Mouse (Mus musculus): ENCODE measurements around the gene Ssmem1. TPM values are rescaled to one million over a fixed set of nuclear protein-coding genes. Genes with fewer than 3 reads are reported as not detected.

Gene Ssmem1
- polyA plus RNA-seq, 1 experiment from 2014 or later = not detected

DNA sequence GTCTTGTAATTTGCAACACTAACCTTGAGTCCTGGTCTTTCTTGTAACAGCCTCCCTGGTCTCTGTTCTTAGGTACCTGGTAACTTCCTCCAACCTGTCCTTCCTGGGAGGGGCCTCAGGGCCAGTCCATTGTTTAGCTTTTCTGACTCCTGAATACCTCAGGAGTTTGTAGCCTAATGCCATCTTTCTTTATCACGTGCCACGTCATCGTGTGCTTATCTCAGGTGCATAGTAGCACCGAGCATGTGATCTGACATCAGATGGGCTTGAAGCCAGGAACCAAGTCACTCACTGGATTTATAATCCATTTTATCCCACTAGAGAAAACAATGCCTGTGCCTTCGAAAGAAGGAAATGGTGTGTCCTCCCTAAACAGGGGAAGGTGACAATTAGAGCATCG is 53.9 kb downstream of the Ssmem1 start:
- no peak for ATAC-seq (ENCODE audit: low FRiP score)
- Histone ChIP-seq H3K27ac (replicated peaks) (no peak overlapping the region), H3K27me3 (replicated peaks) (no peaks in the 10 kb centered on the region), H3K4me1 (no peaks in the 10 kb centered on the region), H3K9ac (replicated peaks) (no peak overlapping the region), H3K36me3 (no peaks in the 10 kb centered on the region), H3K4me3 (replicated peaks) (no peak overlapping the region), H3K4me2 (no peak overlapping the region), H3K9me3 (replicated peaks) (no peaks in the 10 kb centered on the region)
- WGBS = 78% methylated on average over 6 of the region's 6 CpGs

DNA sequence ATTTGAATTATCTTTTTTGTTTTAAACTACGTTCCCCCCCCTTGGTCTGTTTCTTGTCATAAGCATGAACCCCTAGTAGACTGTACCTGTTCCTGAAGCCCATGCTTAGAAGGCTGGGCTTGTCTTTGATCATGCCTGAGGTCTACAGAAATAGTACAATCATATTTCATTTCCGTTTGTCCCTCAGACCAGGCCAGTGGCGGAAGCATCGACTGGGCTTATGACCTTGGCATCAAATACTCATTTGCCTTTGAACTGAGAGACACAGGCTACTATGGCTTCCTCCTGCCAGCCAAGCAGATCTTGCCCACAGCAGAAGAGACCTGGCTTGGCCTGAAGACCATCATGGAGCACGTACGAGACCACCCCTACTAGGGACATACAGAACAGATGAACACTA is 54.4 kb downstream of the Ssmem1 start:
- 92% methylated on average over 6 of the region's 6 CpGs for WGBS
- H3K9me3 ChIP-seq (replicated peaks) = no peaks in the 10 kb centered on the region
- H3K36me3 ChIP-seq = no peaks in the 10 kb centered on the region
- no peak overlapping the region for H3K4me3 ChIP-seq (replicated peaks)
- no peaks in the 10 kb centered on the region for H3K4me1 ChIP-seq
- H3K27ac ChIP-seq (replicated peaks) = no peak overlapping the region
- H3K27me3 ChIP-seq (replicated peaks) = no peaks in the 10 kb centered on the region
- H3K9ac ChIP-seq (replicated peaks) = no peak overlapping the region
- no peak overlapping the region for H3K4me2 ChIP-seq
- no peak for ATAC-seq (ENCODE audit: low FRiP score)

DNA sequence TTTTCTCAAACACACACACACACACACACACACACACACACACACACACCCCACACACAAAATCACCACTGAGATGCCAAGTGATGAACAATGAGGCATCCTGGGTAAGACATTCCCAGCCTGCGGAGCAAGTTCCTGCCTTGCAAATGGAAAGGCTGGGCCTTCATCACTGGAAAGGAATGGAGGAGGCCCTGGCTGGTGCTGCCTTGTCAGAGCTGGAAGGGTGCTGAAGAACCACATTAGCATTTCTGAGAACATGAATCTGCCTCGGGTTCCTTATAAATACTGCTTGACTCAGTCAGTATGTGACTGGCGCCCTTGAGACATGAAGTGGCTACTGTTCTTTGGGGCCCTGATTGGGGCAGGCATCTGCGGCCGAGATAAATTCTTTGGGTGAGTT is 58.4 kb downstream of the Ssmem1 start, which contains the start of gene Cpa4:
Gene Cpa4 (plus strand): TSS at position 301 of the 400 bp plus-strand sequence.
- peaks cover 11% of the 10 kb centered on the region for H3K4me1 ChIP-seq
- H3K9ac ChIP-seq (replicated peaks) = no peak within 1 kb of the TSS
- H3K27ac ChIP-seq (replicated peaks) = no peak within 1 kb of the TSS
- no peaks in the 10 kb centered on the region for H3K27me3 ChIP-seq (replicated peaks)
- no peaks in the 10 kb centered on the region for H3K9me3 ChIP-seq (replicated peaks)
- 69% methylated on average over 5 of the region's 5 CpGs for WGBS
- H3K4me2 ChIP-seq = no peak within 1 kb of the TSS
- no peaks in the 10 kb centered on the region for H3K36me3 ChIP-seq
- ATAC-seq (ENCODE audit: low FRiP score) = no peak
- H3K4me3 ChIP-seq (replicated peaks) = no peak within 1 kb of the TSS

DNA sequence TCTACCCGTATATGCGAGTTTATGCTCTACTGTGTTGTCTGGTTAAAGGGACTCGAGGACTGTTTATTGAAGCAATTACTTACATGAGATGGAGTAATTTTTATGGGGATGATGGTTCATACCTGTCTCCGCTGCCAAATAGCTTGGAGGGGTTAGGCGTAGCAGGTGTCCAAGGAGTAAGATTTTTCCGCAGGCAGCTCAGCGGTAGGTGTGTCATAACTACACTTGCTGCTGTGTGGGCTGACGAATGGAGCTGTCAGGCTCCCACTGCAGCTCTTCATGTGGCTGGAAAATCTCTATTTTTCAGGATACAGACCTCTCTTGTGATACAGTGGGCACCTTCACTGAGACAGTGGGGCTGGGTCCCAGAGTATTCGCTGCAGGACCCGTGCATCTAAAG is 59.7 kb downstream of the Ssmem1 start:
- WGBS = 69% methylated on average over 10 of the region's 10 CpGs
- no peak overlapping the region for H3K4me2 ChIP-seq
- H3K9ac ChIP-seq (replicated peaks) = no peak overlapping the region
- peak; percentile 36 for ATAC-seq (ENCODE audit: low FRiP score)
- H3K9me3 ChIP-seq (replicated peaks) = no peaks in the 10 kb centered on the region
- H3K4me3 ChIP-seq (replicated peaks) = no peak overlapping the region
- no peak overlapping the region for H3K27ac ChIP-seq (replicated peaks)
- H3K36me3 ChIP-seq = no peaks in the 10 kb centered on the region
- H3K27me3 ChIP-seq (replicated peaks) = no peaks in the 10 kb centered on the region
- peaks cover 14% of the 10 kb centered on the region for H3K4me1 ChIP-seq

Other genes with a start within 250 kb of the Ssmem1 start
- 47.9 and 53.9 TPM in 2 replicates for gene Ube2h, start 205.3 kb upstream of the Ssmem1 start, polyA plus RNA-seq (2015; fragmentation: Nextera tagmentation; extraction: Ambion mirVana)
- 56.2 and 59.2 TPM in 2 replicates for gene Zc3hc1, start 118.8 kb upstream of the Ssmem1 start, polyA plus RNA-seq (2015; fragmentation: Nextera tagmentation; extraction: Ambion mirVana)
- gene Klhdc10, start 108.0 kb upstream of the Ssmem1 start, polyA plus RNA-seq (2015; fragmentation: Nextera tagmentation; extraction: Ambion mirVana) = 27.6 and 29.4 TPM in 2 replicates
- gene Tmem209, start 66 bp upstream of the Ssmem1 start, polyA plus RNA-seq (2015; fragmentation: Nextera tagmentation; extraction: Ambion mirVana) = 21.1 and 29.6 TPM in 2 replicates
- 11.3 and 20.3 TPM in 2 replicates for gene Cpa2, start 31.7 kb downstream of the Ssmem1 start, polyA plus RNA-seq (2015; fragmentation: Nextera tagmentation; extraction: Ambion mirVana)
- gene Cpa4, start 58.5 kb downstream of the Ssmem1 start, polyA plus RNA-seq (2015; fragmentation: Nextera tagmentation; extraction: Ambion mirVana) = 0.54 and 0.75 TPM in 2 replicates
- 0.11 TPM in 1 of 2 replicates, not detected in the other for gene Cpa5, start 101.2 kb downstream of the Ssmem1 start, polyA plus RNA-seq (2015; fragmentation: Nextera tagmentation; extraction: Ambion mirVana)
- 0.50 and 7.6 TPM in 2 replicates for gene Cpa1, start 129.4 kb downstream of the Ssmem1 start, polyA plus RNA-seq (2015; fragmentation: Nextera tagmentation; extraction: Ambion mirVana)
- gene Cep41, start 183.9 kb downstream of the Ssmem1 start, polyA plus RNA-seq (2015; fragmentation: Nextera tagmentation; extraction: Ambion mirVana) = 10.7 and 11.6 TPM in 2 replicates
- gene Mest, start 213.7 kb downstream of the Ssmem1 start, polyA plus RNA-seq (2015; fragmentation: Nextera tagmentation; extraction: Ambion mirVana) = 378 and 417 TPM in 2 replicates

Measured in neural tube, embryonic 15.5 days (tissue).